Mouse (Mus musculus) lung, adult 18-20 months (tissue): ENCODE measurements at regions not wholly inside any gene's neighbourhood (a gene's known extent, or its start where the extent isn't known, plus 50 kb on each side); places are given as distances from the start of the nearest gene placed in this dataset.
A peak's percentile ranks its signal among the peaks of the same experiment; 100 is the strongest.

Experiments
- DNase-seq, 2 experiments: peaks; one replicate each; pipeline ENCODE4 v3.0.0; 2022; ENCODE audit warnings: mixed read lengths in 2 of 2

- DNase-seq: no peak
These were observed 62.1 kb upstream of the Pfn2 start for GRCm38 (mm10) chr3:57910020-57910419.

GRCm38 (mm10) chr3:57911831-57912596 lies 64.1 kb upstream of the Pfn2 start:
- peak; percentile 14 to 26 for DNase-seq

DNA sequence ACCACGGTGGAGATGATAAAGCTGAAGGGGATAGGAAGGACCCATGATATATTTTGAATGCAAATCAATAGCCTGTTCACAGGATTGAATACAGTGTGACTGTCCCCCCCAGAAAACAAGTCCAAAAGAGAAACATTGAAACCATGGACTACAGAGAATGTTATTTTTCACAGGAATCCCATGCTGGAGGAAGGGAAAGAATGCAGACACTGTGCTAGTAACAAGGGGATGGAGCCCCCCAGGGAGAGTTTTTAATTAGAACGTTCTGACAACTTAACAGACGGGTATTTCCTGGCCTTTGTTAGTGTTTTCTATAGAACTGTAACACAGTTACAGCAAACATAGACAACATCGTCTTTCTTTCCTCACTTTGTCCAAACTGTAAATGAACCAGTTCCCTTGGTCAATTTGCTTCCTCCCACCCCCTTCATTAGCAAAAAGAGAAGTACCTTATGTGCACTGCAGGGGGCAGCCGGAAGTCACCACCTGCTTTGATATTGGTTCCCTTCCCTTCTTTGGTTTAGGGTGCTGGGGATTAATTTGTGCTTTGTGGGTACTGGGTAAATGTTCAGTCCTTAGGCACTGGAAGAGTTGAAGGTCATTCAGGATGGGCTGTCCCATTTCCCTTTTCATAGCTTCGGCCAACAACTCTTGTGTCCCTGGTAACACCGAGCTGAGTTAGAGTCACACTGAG lies 64.9 kb upstream of the Pfn2 start:
- DNase-seq: no peak

- DNase-seq: no peak
These were observed 66.8 kb upstream of the Pfn2 start for GRCm38 (mm10) chr3:57914687-57915086.

- no peak for DNase-seq
These were observed 71.0 kb upstream of the Pfn2 start for GRCm38 (mm10) chr3:57918913-57919312.

DNA sequence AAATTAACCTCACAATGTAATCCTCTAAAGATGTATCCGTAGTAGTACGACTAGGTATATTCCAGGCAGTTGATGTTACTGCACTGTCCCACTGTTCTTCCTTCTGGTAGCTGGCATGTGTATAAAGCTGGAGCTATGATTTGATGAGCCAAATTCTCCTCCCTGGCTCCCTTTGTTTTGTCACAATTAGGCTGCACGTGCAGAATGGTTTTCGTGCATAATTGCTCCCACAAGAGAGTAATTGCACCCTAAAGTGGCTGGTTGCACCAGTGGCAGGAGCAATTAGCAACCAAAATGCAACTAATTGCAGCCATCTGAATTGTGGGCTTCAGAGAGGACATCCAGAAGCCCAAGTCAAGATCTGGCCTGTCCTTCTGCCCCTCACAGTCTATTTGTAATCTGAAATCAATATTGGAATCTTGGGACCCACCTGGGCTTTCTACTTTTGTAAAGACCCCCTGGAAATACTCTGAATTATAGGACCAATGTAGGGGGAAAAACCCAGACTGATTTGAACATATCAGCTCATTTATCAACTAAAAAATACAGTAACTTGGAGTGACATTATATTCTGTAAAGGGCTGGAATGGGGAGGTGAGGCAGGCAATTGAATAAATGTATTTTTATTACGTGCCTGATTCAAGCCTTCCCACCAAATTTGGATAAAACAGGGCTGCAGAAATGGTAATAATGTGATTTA lies 71.7 kb upstream of the Pfn2 start:
- DNase-seq: no peak

DNA sequence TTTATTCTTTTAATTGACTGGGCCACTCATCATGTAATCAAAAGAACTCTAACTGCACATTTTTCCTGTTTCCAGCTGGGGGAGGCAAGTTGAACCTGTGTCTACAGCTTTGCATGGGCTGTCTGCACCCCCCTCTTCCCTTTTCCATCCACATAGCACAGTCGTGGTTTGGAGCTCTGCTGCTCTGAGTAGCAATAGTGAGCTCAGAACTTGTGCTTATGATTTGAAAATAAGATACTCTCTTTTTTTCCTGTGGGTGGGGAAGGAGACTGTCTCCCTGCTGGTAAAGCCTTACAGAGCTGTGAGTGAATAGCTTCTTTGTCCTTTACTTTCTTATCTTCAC lies 72.2 kb upstream of the Pfn2 start:
- no peak for DNase-seq

DNA sequence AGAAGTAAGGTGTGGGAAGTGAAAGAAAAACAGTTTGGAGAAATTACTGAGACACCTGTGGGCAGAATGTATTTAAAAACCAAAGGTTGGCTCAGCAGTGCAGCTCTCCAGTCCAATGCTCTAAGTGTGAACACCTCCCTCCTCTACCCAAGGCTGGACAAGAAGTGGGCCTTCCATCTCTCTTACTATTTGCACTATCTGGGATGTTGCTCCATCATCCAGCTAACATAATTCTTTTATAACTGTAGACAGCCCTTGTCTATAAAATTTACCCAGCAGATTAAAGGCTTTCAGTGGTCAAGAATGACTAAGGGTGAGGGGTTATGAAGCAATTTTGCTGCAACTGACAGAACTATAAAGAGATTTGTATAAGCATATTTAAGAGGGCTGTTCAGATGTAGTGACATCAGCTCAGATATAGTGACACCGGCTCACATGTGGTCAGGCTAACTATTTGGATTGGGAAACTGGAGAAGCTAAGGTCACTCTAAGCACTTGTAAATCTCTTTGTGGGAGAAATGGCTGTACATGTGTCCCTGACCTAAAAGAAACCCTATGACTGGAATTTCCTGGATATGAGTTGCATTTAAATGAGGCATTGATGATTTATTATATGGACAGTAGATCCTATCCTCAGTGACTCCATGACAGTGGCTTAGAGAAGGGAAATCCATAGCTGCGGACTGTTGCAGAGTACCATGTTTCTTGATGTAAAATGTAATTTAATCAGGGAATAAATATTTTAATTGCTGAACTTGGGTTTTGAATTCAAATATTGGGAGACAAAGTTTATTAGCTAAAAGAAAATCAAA lies 73.4 kb upstream of the Pfn2 start:
- DNase-seq: no peak

DNA sequence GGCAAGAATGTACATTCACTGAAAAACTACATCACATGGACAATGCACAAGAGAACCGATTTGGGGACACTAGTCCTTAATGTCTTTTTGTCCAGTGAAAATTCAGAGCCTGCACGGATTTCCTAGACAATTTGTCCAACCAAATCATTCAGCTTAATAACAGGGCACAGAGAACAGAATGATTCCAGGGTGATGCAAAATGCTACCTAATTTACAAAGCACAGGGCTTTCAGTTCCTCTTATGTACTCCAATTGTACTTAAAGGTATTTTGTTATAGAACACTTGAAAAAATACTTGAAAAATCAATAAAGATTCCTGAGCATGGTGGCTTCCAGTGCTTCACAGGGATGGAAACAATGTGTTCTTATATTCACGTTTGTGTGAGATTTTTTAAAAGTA lies 75.2 kb upstream of the Pfn2 start:
- DNase-seq: no peak

DNA sequence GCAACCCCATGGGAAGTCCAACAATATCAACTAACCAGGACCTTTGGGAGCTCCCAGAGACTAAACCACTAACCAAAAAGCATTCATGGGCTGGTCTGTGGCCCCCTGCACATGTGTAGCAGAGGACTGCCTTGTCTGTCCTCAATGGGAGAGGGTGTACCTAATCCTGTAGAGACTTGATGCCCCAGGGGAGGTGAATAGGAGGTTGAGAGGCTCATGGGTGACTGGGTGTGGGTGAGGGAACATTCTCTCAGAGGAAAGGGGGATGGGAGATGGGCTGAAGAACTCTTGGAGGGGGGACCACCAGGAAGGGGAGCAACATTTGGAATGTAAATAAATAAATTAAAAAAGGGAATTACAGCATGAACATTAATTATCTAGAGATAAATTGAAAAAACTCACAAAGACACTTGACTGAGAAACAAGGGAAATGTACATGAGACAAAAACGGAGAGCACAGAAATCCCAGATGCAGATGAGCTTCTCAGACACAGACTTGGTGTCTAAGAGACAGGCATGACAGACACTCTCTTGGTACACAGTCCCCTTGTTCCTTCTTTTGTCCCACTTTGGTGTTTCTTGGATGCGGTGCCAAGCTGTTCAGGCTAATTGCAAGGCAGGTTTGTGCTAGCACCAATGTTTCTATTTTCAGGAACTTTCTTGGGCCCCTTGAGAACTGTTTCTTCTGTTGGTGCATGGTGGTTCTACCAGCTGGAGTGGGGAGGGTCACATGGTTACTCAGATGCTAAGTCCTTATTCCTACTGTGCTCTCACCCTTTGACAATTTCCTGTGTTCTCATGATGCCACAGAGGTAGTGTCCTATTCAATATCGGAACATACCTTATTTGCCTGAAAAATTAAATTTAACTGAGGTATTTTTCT lies 85.0 kb upstream of the Pfn2 start:
- DNase-seq: no peak

DNA sequence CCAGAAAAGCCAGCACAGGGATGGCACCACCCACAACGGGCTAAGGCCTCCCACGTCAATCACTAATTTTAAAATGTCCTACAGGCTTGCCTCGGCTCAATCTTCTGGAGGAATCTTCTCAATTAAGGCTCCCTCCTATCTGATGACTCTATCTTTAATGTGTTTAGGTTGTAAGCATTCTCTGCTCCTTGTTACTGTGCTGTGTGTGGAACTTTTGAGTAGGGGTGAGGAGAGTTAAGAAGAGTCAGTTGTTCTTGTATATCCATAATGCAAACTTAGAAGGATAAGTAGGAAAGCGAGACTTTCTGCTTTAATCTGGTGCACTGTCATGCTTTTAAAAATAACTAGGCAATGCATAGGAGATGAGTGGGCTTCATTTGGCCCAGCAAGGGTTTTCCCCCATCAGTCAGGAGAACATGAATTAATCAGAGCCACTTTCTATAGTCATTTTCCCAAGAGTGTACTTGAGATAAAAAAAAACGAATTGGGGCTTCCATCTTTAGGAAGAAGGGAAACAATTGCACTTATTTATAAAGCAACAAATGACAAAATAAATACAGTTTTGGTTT lies 87.2 kb upstream of the Pfn2 start:
- no peak for DNase-seq

GRCm38 (mm10) chr3:57940504-57941381 lies 92.9 kb upstream of the Pfn2 start:
- no peak for DNase-seq

- no peak for DNase-seq
These were observed 96.8 kb upstream of the Pfn2 start for GRCm38 (mm10) chr3:57944698-57945097.

- no peak for DNase-seq
These were observed 97.9 kb upstream of the Pfn2 start for GRCm38 (mm10) chr3:57945765-57946164.

DNA sequence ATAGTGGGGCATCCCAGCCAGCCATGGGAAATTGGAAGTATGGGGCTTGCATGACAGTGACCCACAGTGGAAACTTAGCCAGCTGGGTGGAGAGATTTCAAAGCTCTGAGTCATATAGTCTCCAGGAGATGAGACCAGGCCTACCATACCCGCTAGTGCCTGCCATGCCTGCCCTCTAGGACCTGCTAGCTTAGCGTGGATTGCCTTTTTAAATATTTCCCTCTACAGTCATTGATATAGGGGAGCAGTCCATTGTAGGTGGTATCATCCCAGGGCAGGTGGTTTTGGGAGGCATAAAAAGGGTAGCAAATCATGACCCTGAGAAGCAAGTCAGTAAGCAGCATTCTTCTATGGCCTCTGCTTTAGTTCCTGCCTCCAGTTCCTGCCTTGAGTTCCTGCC lies 99.5 kb upstream of the Pfn2 start:
- no peak for DNase-seq

DNA sequence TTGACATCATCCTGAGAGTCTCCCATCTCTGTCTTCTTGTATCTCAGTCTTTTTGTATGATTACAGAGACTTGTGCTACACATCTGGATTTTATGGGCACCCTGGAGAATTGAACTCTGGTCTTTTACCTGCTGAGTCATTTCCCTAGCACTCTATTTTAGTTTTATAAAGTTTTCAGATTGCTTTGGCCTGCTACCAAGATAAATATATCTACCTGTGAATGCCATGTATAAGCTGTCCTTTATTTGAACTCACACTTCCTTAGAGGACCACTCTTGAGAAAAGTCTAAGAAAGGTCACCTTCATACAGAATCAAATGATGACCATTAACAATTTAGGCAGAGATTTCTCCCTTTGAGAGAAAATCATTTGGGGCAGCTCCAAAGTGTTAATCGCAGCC lies 100.8 kb upstream of the Pfn2 start:
- no peak for DNase-seq

DNA sequence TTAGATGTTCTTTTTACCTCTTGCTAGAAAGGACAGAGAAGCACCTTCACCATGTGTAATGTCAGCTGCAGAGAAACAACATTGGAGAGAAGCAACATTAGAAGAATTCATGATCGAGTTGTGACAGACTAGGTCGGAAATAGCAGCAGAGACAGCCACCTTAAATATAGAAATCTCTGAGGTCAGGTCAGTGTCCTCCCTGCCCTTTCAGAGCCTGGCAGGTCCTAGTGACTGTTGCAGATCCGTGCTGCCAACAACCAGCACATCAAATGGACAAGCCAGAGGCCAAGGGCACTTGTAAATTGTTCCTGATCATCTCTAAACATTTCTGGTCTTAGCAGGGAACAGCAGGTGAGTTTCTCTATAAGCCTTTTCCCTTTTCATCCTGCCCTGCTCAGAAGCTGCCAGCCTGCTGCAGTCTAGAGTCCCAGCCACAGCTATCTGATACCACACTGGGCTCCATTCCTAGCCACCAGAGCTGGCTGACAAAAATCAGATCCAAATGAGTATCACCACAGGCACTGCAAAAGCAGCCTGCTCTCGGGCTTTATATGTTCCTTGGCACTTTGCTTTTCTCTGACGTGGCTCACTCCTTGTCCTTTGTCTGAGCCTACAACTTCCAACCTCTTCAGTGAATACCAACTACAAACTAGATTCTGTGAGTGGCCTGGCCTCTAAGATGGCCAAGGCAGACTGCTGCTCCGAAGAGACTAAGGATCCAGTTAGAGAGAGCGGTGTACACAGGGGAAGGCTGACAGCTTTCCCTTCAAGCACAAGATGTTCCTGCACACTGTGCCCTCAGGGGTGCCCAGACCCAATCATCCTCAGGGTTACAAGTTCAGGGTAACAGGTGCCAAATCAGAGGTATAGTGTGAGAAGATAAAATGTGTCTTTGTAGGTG lies 102.8 kb upstream of the Pfn2 start:
- DNase-seq: no peak

DNA sequence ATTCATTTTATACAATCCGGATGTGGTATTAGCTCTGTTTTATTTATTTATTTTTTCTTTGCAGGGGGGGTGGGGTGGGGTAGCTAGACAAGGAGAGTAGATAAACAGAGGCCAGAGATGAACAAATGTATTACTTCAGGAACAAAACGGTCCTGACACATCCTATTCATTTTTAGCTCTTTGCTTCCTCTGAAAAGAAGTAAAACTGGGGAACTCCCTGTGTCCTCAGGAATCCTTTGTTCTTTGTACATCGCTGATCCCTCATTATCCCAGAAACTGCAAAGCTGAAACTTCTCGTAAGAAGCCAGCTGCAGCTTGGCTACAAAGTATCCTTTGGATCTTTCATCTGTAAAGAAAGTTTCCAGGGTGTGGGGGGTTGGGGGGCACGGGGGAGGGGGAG lies 103.6 kb upstream of the Pfn2 start:
- no peak for DNase-seq

GRCm38 (mm10) chr3:57957352-57957751 lies 109.5 kb upstream of the Pfn2 start:
- DNase-seq: no peak

DNA sequence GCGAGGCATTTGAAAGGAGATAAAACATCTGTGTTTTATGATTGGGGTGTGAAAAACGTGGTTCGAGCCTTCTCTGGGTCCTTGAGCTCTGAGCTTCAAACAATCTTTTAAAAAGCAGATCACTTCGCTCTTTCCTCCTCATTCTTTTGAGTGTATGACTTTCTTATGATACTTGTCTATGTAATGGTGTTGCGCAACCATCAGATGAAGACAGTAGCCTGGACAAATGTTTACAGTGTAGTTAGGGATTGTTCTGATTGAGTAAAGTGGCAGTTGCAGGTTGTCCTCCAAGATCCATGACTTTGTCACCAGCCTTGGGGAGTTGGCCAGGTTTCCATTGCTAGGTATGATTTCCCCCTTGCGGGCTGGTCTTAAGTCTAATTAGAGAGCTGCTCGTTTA lies 116.1 kb upstream of the Pfn2 start:
- no peak for DNase-seq
